ENCODE assay signal across 8 mouse cellular contexts in genomic region chr13:75943189-75944043, GRCm38 (mm10). TPM values are rescaled to one million over a fixed set of nuclear protein-coding genes. Genes with fewer than 3 reads are reported as not detected.
DNase-seq lines count a peak whose midpoint lies in the region; ATAC-seq and TF ChIP-seq lines count a peak whose summit lies in the region.

Gene Rhobtb3 (minus strand): TSS chr13:75943925.

- H3K9me3 ChIP-seq in intestine, embryonic 16.5 days (ENCODE audit: control insufficient read depth, low read length), result no peaks in the 10 kb centered on the region
- H3K9me3 ChIP-seq in midbrain, embryonic 10.5 days (replicated peaks), result no peaks in the 10 kb centered on the region

- H3K4me2 ChIP-seq in intestine, embryonic 16.5 days (ENCODE audit: low read depth, low read length), result peak within 1 kb of the TSS; percentile 86

- peaks cover 6% of the 10 kb centered on the region; the same call in 1 of the 2 replicates for H3K27me3 ChIP-seq in thymus, adult 2 months (ENCODE audit: control insufficient read depth, insufficient read depth, low read length)
- no peaks in the 10 kb centered on the region for H3K27me3 ChIP-seq in intestine, embryonic 16.5 days (replicated peaks; ENCODE audit: control insufficient read depth, insufficient read depth, low read length)
- H3K27me3 ChIP-seq in midbrain, embryonic 10.5 days (ENCODE audit: low read depth, poor library complexity, severe bottlenecking), result no peaks in the 10 kb centered on the region

- intact Hi-C loops in left cerebral cortex, postnatal 36 days (cut with DNase I), result loop anchor here (1.0 kb wide), 1 partner anchor 75 kb away; the partner anchor contains the start of gene Rfesd

- 1% methylated on average over 110 of the region's 110 CpGs for WGBS in thymus, adult 2 months
- WGBS in intestine, embryonic 16.5 days, result 0% methylated on average over 105 of the region's 110 CpGs
- WGBS in midbrain, embryonic 10.5 days, result under 1% methylated on average over 109 of the region's 110 CpGs

- H3K9ac ChIP-seq in intestine, embryonic 16.5 days (ENCODE audit: low read depth, low read length), result peak within 1 kb of the TSS; percentile 94

- no peaks in the 10 kb centered on the region; the same call in 1 of the 2 replicates for H3K4me1 ChIP-seq in thymus, adult 2 months (replicated peaks; ENCODE audit: control insufficient read depth, insufficient read depth, low read length)
- peaks cover 3% of the 10 kb centered on the region for H3K4me1 ChIP-seq in intestine, embryonic 16.5 days (ENCODE audit: control insufficient read depth, insufficient read depth, low read length)
- H3K4me1 ChIP-seq in midbrain, embryonic 10.5 days, result peaks cover 29% of the 10 kb centered on the region

- H3K27ac ChIP-seq in thymus, adult 2 months (ENCODE audit: control insufficient read depth, insufficient read depth, low read length), result no peak within 1 kb of the TSS
- peak within 1 kb of the TSS; percentile 98 for H3K27ac ChIP-seq in intestine, embryonic 16.5 days (ENCODE audit: low read length)
- H3K27ac ChIP-seq in midbrain, embryonic 10.5 days (replicated peaks), result peak within 1 kb of the TSS; percentile 99

- TF ChIP-seq POLR2A in thymus, adult 2 months (IDR thresholded peaks at IDR 0.05; ENCODE audit: control insufficient read depth, extremely low read depth, insufficient read depth, low read length, poor library complexity), result no peak

- TF ChIP-seq CTCF in thymus, adult 2 months (IDR thresholded peaks at IDR 0.05; ENCODE audit: borderline replicate concordance, control insufficient read depth, extremely low read depth, insufficient read depth, low read length, poor library complexity), result no peak

- no peaks in the 10 kb centered on the region for H3K36me3 ChIP-seq in thymus, adult 2 months (ENCODE audit: control insufficient read depth, insufficient read depth, low read length)
- H3K36me3 ChIP-seq in intestine, embryonic 16.5 days (ENCODE audit: control insufficient read depth, insufficient read depth, low read length), result 0 out of 2 replicates have a peak, but pooled peaks cover 4% of the 10 kb centered on the region
- peaks cover 28% of the 10 kb centered on the region for H3K36me3 ChIP-seq in midbrain, embryonic 10.5 days

- ATAC-seq in granulocyte monocyte progenitor cell, adult 5-6 weeks (replicated peaks; ENCODE audit: poor library complexity, severe bottlenecking), result peak; percentile 59
- ATAC-seq in intestine, embryonic 16.5 days, result peak; percentile 86

- DNase-seq in thymus, adult 2 months, result peak; percentile 24
- no peak for DNase-seq in thymus, adult 18-20 months
- DNase-seq in embryo, embryonic 9.5 days (ENCODE audit: extremely low spot score), result peak; percentile 95
- DNase-seq in left cerebral cortex, postnatal 36 days (ENCODE audit: low spot score in 2 of 2), result peak; percentile 77 to 81
- DNase-seq in midbrain, embryonic 10.5 days (ENCODE audit: low spot score), result peak; percentile 95
- peak; percentile 44 for DNase-seq in skeletal muscle tissue, adult 2 months (ENCODE audit: low read depth, low spot score)

- H3K4me3 ChIP-seq in thymus, adult 2 months (ENCODE audit: control insufficient read depth, insufficient read depth, low read length), result peak within 1 kb of the TSS; percentile 44
- peak within 1 kb of the TSS; percentile 79 for H3K4me3 ChIP-seq in intestine, embryonic 16.5 days (ENCODE audit: low read length)
- H3K4me3 ChIP-seq in midbrain, embryonic 10.5 days, result peak within 1 kb of the TSS; percentile 85

RNA-seq across cellular contexts. Expression of gene Rhobtb3, which starts in this region (rescaled TPM):
- polyA plus RNA-seq in thymus, adult 2 months (2012; rRNA removed), result 0.61 and 1.4 TPM in 2 replicates
- total RNA-seq in granulocyte monocyte progenitor cell, adult 5-6 weeks (2014; fragmentation: Nextera tagmentation), result 3.2 and 8.0 TPM in 2 replicates
- 6.7 and 22.0 TPM in 2 replicates for total RNA-seq in granulocyte monocyte progenitor cell, adult 5-6 weeks (2017)
- polyA plus RNA-seq in intestine, embryonic 16.5 days (2015; fragmentation: Nextera tagmentation; extraction: Ambion mirVana), result 12.3 and 19.4 TPM in 2 replicates
- 10 to 100 TPM; 15.0 to 16.0 TPM for total RNA-seq in left cerebral cortex, postnatal 36 days (2021)
- 43.0 and 47.7 TPM in 2 replicates for polyA plus RNA-seq in midbrain, embryonic 10.5 days (2016; fragmentation: Nextera tagmentation; extraction: Ambion mirVana)

Comparison
In these comparisons a context has a peak if more than half of its experiments do, and no peak if none do; other contexts are left out.
1. DNase-seq: peak in thymus, adult 2 months (single experiment), embryo, embryonic 9.5 days (single experiment), left cerebral cortex, postnatal 36 days (2 of 2), midbrain, embryonic 10.5 days (single experiment) and skeletal muscle tissue, adult 2 months (single experiment); none in thymus, adult 18-20 months (0 of 2).
2. Peak in every context shown above with its lines, with median percentiles within 50 percentile points of each other: H3K4me3 ChIP-seq.